ENCODE assay signal across 18 mouse cellular contexts in genomic region chr3:102060065-102060464, GRCm38 (mm10). TPM values are rescaled to one million over a fixed set of nuclear protein-coding genes. Genes with fewer than 3 reads are reported as not detected.
DNase-seq lines count a peak whose midpoint lies in the region; ATAC-seq and TF ChIP-seq lines count a peak whose summit lies in the region.
"Had no signal": no experiment of that assay in that cellular context is flagged by ENCODE, and none has a peak within 500 bp of the region (broad histone marks: within the 10 kb centered on the region; RNA-seq: fewer than 3 reads in every experiment).

No protein-coding gene starts in this region.

- H3K9ac ChIP-seq in liver, embryonic 14.5 days (replicated peaks), result no peak overlapping the region
- H3K9ac ChIP-seq: embryonic facial prominence, embryonic 13.5 days; midbrain, embryonic 13.5 days had no signal

- H3K27me3 ChIP-seq in liver, embryonic 14.5 days (ENCODE audit: control insufficient read depth, insufficient read depth, low read length), result no peaks in the 10 kb centered on the region
- H3K27me3 ChIP-seq in Patski, result no peaks in the 10 kb centered on the region
- H3K27me3 ChIP-seq: embryonic facial prominence, embryonic 13.5 days; midbrain, embryonic 13.5 days had no signal

- 51% methylated on average over 6 of the region's 6 CpGs for WGBS in liver, embryonic 14.5 days (ENCODE audit: insufficient replicate concordance)

- no peaks in the 10 kb centered on the region for H3K9me3 ChIP-seq in liver, embryonic 14.5 days (ENCODE audit: control insufficient read depth, low read length)
- H3K9me3 ChIP-seq: embryonic facial prominence, embryonic 13.5 days; forebrain, embryonic 10.5 days had no signal

- CTCF ChIA-PET in Patski (lab: Charles Lee), result interaction anchor here (2.4 kb wide), 1 partner anchor 11 kb away, joined by 8 read pairs; no protein-coding TSS in a partner anchor

- POLR2A ChIA-PET in Patski (lab: Charles Lee), result no interaction called here

- intact Hi-C loops in gastrocnemius, adult 2 months (cut with DNase I), result loop anchor here (5.0 kb wide), 1 partner anchor 163 kb away; no protein-coding TSS in a partner anchor

- H3K27ac ChIP-seq in gastrocnemius, adult 2 months, result no peak overlapping the region
- H3K27ac ChIP-seq in liver, embryonic 14.5 days, result no peak overlapping the region
- H3K27ac ChIP-seq: embryonic facial prominence, embryonic 13.5 days; forebrain, embryonic 10.5 days; midbrain, embryonic 13.5 days had no signal

- peak; percentile 6; the same call in 1 of the 2 replicates for TF ChIP-seq CTCF in gastrocnemius, adult 2 months (IDR thresholded peaks at IDR 0.05)
- TF ChIP-seq CTCF in liver, embryonic 14.5 days (IDR thresholded peaks at IDR 0.05; ENCODE audit: low read depth), result peak; percentile 24; the same call in 1 of the 2 replicates
- peak; percentile 38 for TF ChIP-seq CTCF in Patski (IDR thresholded peaks at IDR 0.05)

- no peaks in the 10 kb centered on the region for H3K36me3 ChIP-seq in liver, embryonic 14.5 days (replicated peaks; ENCODE audit: control insufficient read depth, insufficient read depth, low read depth)
- H3K36me3 ChIP-seq: embryonic facial prominence, embryonic 13.5 days; forebrain, embryonic 10.5 days; midbrain, embryonic 13.5 days had no signal

- in situ Hi-C loops in Patski (cut with MboI; ENCODE audit: low pct_unique_long_range_greater_than_20kb), result loop anchor here (10.0 kb wide), 2 partner anchors 175 to 565 kb away; no protein-coding TSS in a partner anchor

- no peak for ATAC-seq in liver, embryonic 14.5 days (ENCODE audit: insufficient read depth)
- ATAC-seq in Patski, result no peak
- ATAC-seq: midbrain, embryonic 13.5 days had no signal

- H3K4me3 ChIP-seq in gastrocnemius, adult 2 months, result no peak overlapping the region
- H3K4me3 ChIP-seq in liver, embryonic 14.5 days (ENCODE audit: insufficient read depth in 1 of 2, low read depth in 2 of 2, low read length in 2 of 2), result no peak overlapping the region
- H3K4me3 ChIP-seq: embryonic facial prominence, embryonic 13.5 days; forebrain, embryonic 10.5 days; midbrain, embryonic 13.5 days had no signal

- DNase-seq in gastrocnemius, adult 2 months, result no peak
- DNase-seq in gastrocnemius, postnatal 25 days, result no peak
- no peak for DNase-seq in liver, embryonic 14.5 days (ENCODE audit: low read depth in 3 of 3, low spot score in 3 of 3)
- no peak for DNase-seq in liver
- peak; percentile 22 for DNase-seq in 416B (ENCODE audit: low read depth)
- DNase-seq in Patski (ENCODE audit: low read depth, low spot score), result no peak
- DNase-seq in right cerebral cortex, postnatal 4 days, result no peak
- DNase-seq: adrenal gland, postnatal 14 days; cerebellum, postnatal 25 days; heart, adult 11 months; heart, postnatal 36 days; kidney, adult 11 months; kidney, postnatal 4 days; lung, postnatal 14 days had no signal

- H3K4me2 ChIP-seq in liver, embryonic 14.5 days (ENCODE audit: low read depth), result no peak overlapping the region
- H3K4me2 ChIP-seq: embryonic facial prominence, embryonic 13.5 days; midbrain, embryonic 13.5 days had no signal

- no peak for TF ChIP-seq EP300 in liver, embryonic 14.5 days (IDR thresholded peaks at IDR 0.05; ENCODE audit: low read depth)

- H3K4me1 ChIP-seq in liver, embryonic 14.5 days (replicated peaks; ENCODE audit: control insufficient read depth in 2 of 2, insufficient read depth in 2 of 2, low read length in 1 of 2), result 0 out of 4 replicates have a peak, but pooled peaks cover 1 to 2% of the 10 kb centered on the region in 2 experiments

RNA-seq across cellular contexts. Expression of gene Casq2, which starts 26.1 kb away (rescaled TPM):
- 100 to 1,000 TPM in 1 of 2 experiments, 10 to 100 TPM in 1; 21.9 to 106 TPM for total RNA-seq in gastrocnemius, adult 2 months (2021)
- 10 to 100 TPM; 76.4 to 76.8 TPM for total RNA-seq in gastrocnemius, postnatal 25 days (2021)
- 0.31 and 0.89 TPM in 2 replicates for polyA plus RNA-seq in liver, embryonic 14.5 days (2012; rRNA removed)
- 0.49 and 0.88 TPM in 2 replicates for polyA plus RNA-seq in liver, embryonic 14.5 days (2014; fragmentation: Nextera tagmentation; extraction: Ambion mirVana)
- 0.17 TPM for polyA plus RNA-seq in Patski (2021)
- polyA plus RNA-seq: forebrain, embryonic 10.5 days had no signal

RNA-seq across cellular contexts. Expression of gene Nhlh2, which starts 50.2 kb away (rescaled TPM):
- not detected for total RNA-seq in gastrocnemius, adult 2 months (2021)
- not detected for total RNA-seq in gastrocnemius, postnatal 25 days (2021)
- polyA plus RNA-seq in liver, embryonic 14.5 days (2012; rRNA removed), result 0.02 TPM in 1 of 2 replicates, not detected in the other
- not detected in 2 replicates for polyA plus RNA-seq in liver, embryonic 14.5 days (2014; fragmentation: Nextera tagmentation; extraction: Ambion mirVana)
- not detected for polyA plus RNA-seq in Patski (2021)
- total RNA-seq: adrenal gland, postnatal 14 days; heart, postnatal 36 days had no signal
- polyA plus RNA-seq: stomach, embryonic 14.5 days had no signal
